Mouse (Mus musculus): ENCODE results near the gene Ncaph.

DNA sequence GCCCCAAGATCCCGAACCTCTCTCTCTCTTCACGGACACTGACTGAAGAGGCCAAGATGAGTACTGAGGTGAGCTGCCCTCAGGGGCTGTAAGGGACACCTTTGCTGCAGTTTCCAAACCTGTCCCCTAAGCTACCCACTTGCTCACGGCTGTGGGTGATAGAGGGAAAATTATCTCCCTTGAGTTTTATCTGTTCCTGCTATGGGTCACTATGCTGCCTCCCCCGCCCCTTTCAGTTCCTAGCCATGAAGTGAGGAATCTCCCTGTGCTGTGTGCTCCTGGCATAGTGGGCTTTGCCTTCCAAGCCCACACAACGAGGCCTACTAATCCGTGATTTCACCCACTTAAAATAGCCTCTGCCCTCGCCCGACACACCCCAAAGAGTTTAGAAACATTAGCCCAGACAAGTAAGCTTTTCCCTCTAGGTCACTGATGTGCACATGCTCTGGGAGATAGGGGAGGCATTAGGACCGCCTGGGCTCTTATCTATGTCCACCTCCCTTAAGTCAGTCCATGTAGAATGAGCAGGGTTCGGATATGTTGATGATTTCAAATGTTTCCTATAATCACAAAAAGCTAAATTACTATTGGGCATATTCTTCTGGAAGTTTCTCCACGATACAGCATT, 53.0 kb downstream of the Ncaph start:
- no peak for TF ChIP-seq CTCF (IDR thresholded peaks at IDR 0.05; ENCODE audit: borderline replicate concordance, insufficient read depth, low read depth, low read length)
- TF ChIP-seq POLR2A (IDR thresholded peaks at IDR 0.05; ENCODE audit: borderline replicate concordance, insufficient read depth, low read length) = no peak
